Mouse (Mus musculus) frontal cortex, postnatal 25 days (tissue): ENCODE data around the gene Arl3.

Experiments used
- DNase-seq, 2 experiments: peaks; one replicate each; pipeline ENCODE4 v3.0.0; 2022; ENCODE audit warnings: low spot score in 2 of 2

Arl3 gene

DNA sequence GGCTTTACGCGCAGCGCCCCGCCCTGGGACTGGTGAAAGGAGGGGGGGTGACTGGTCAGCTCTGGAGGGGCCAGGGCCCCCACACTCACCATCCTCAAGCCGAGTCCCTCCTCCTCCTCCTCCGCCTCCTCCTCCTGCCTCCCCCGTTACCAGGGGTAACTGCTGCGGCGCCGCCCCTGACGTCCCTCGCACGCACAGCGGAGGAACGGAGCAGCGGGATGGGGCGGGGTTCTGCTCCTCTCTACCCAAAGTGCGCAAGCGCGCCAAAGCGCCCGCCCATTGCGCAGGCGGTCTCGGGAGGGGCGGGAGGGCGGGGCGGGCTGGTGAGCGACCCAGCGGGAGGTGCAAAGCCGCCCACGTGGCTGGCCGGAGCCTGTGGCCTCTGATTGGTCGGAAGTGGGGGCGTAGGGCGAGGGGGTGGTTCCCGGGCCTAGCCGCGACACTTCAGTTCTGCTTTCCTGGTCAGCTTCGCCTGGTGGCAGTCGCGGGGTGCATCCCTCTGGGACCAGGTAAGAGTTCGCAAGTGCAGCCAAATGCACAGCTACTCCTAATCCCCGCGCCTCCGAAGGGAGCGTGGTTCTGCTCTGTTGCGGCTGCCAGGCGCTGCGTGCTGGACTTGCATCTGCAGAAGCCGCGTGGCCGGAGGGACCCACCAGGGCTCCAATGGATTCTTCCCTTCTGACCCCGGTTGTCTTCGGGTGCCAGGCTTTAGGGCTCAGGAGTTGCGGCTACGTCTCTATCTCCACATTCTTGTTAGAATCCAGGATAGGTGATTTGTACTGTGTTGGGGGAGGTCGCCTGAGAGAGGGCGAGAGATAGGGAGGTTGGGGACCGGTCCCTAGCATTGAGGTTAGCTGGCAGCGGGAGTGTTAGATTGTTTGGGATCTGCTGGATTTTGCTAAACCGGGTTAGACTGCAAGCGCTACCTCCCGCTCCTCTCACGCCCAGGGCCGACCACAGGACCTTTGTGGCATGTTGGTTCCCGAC is at the start of gene Arl3, which contains the start of gene Sfxn2:
Arl3 (minus strand) TSS at position 248 of the 987 bp plus-strand sequence.
Sfxn2 (plus strand) TSS at position 415 of the 987 bp plus-strand sequence.
- peak; percentile 85 for DNase-seq

DNA sequence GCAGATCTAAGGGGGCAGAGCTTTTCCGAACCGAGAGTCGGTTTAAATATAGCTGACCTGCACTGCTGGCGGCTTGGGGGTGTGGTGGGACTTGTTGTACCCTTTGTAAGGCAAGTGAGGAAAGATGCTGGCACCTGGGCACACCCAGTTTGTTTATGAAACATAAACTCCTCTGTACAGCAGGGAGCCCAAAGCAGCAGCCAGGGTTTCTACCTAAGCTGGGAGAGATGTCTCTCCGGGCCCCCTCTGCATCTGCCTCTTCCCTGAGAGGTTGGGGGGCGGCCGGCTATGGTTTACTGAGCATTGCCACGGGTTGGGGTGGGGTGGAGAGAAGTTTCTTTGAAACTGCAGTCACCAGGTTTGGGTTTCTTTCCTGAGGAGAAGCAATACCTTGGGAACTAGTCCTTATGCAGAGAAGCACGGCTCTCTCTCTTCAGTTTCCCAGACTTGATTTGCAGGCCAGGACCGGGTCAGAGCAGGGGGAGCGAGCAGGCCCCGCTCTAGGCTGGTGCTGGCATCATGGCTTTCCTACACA is 49.7 kb upstream of the Arl3 start:
- DNase-seq = no peak

DNA sequence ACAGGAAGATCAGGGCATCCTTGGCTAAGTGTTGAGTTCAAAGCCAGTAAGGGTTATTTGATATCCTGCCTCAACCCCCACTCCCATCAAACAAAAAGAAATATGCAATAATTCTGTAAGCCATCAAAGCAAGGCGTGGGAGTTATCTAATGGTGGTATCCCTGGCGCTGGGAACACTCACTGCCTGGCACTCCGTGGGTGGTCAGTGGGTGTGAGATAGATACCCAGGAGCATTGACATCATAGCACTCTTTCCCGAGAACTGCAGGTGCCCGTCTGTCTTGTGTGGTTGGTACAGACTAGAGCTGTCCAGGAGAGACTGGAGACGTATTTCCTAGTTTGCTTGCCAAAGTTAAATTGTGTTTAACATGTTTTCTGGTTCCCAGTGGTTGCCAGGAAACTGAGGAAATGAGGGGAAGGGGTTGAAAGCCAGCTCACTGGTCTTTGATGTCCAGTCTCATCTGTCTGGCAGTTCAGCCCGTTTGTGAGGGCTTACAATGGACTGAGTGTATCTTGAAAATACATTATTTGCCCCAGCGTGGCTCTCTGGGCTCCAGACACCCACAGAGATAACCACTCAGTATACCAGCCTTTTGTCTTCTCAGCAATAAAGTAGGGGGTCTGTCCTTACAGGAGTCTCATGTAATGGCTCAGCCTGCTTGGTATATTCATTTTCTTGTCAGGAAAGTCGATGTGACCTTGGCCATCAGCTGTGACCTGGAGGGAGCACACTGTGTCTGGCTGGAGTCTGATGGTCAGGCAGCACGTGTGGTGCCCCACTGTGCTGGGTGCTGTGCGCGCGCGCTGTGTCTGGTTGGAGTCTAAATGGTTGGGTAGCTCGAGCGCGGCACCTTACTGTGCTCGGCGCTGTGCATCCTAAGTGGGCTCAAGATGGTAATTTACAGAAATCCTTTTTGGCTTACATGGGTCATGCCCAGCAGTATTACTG is 48.5 kb upstream of the Arl3 start:
- no peak for DNase-seq

DNA sequence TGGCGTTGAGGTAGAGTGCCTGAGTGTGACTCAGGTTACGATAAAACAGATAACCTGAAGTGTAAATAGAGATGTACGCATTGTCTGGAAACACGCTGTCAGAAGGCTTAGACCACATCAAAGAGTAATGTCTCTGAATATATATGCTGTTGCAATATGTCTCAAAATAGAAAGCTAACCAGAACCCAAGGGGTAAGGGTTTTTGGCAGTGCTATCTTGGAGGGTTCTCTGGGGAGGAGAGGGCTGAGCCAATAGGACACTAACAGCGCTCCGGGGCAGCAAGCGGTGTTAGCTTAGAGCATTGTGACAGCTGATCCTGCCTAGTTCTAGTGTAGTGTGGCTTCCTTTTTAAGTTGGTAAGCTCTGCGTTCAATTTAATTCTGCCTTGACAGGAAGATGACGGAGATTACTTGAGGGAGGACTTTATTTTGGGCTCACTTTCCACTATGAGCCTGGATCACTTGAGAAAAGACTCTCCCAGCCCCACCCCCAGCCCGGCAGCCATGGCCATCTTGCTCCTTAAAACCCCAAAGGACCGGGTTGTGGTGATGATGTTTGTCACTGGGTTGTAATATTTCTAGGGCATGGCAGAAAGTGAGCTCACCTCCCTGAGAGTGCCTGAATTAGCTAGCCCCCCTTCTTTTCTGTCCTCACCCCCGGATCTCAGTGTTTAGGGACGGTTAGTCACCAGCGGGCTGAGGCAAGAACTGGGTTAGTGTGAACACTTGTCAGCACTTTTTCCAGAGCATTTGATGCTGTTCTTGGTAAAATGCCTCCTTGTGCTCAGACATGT is 47.2 kb upstream of the Arl3 start:
- peak in 1 of 2 experiments; percentile 42 for DNase-seq

DNA sequence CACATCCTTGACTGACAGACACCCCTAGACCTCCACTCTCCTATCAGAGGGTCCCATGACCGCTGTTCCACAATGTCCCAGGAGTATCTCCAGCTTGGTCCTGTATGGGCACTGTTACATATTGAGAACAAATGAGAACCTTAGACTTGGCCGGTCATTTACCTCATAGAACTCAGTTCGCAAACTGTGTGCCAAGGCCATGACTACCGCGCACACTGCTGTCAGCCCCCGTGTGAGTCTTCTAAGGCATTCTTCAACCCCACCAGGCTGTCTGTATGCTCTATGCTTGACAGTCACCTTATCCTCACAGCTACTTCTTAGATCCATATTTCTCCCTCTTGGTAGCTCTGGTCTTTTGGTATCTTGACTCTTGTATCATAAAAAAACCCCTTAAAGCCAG is 46.5 kb upstream of the Arl3 start:
- no peak for DNase-seq

DNA sequence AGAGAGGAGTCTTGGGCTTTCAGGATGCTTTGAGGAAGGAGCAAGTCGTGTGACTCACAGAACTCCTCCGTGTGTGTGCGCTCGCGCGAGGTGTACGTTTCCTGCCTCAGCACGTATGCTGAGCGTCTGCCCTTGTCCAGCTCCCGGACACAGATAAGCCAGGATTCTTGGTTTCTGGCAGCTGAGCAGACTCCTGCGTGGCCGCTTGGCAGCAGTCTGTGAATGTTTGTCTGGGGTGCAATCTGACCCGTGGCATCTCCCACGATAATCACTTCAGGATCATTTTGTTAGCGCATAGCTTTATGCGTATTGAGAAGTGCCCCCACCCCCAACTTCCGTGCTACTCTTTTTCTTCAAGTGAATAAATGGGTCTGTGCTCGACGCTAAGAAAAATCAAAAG is 46.0 kb upstream of the Arl3 start:
- no peak for DNase-seq

DNA sequence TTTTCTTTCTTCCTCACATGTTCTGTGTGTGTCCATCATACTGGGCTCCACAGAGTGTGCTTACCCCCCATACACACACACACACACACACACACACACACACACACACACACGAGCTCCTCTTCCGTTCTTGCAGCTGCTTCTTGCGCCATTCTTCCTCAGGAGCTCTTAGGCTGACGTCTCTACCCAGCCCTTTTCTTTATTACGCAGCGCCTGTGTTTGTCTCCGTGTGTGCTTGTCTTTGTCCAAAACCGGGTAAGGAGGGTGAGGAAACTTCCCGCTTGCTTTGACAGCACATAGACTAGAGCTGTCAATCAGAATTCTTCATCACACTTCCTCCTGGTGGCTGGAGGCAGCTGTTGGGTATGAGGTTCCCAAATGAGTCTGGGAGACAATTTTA is 45.3 kb upstream of the Arl3 start:
- DNase-seq = no peak

DNA sequence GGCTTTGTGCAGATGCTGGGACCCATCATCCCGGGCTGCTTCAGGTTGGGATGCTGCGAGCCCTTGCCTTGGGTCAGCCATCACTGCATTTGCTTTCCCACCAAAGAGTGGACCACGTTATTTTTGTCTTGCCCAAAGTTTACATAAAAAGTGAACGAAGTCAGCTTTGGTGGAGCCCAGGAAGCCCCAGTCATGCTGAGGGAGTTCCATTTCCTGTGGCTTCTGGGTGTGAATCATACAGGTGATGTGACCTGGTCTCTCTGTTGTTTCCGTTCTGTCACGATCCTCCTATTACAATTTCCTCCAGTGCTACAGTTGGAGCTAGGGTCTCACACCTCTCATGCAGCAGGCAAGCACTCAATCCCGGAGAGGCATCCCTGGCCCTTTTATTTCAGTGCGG is 44.4 kb upstream of the Arl3 start:
- DNase-seq = no peak

DNA sequence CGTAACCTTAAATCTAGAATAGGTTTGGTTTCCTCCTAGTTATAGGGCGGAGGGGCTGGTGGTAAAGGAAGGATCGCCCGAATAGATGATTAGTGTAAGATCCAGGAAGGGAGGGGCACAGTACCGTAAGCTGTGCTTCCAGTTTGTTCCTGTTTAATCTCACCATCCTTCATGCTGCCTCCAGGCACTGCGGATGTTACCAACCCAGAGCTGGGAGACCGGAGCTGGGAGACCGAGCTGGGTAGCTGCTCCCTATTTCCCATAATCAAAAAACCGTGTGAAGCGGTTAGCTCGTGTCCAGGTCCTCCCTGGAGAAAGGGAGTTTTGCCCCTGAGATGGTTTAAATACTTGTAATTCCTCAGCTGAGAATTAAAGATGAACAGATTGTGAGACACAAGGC is 43.4 kb upstream of the Arl3 start:
- DNase-seq = no peak

DNA sequence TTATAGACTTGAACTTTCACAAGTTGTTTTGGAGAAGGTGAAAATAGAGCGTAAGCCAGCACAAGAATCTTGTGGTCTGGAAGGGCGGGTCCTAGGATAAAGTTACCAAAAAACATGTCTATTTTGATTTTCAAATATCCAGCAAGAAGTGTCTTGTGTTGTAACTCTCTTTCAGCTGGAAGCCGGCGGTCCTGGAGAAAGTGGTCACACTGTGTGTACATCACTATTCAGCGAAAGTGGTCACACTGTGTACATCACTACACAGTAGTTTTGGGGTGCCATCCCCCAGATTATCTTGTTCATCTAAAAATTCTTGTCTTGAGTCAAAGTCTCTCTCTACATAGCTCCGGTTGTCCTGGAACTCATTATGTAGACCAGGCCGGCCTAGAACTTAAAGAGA is 35.2 kb upstream of the Arl3 start:
- DNase-seq = no peak

DNA sequence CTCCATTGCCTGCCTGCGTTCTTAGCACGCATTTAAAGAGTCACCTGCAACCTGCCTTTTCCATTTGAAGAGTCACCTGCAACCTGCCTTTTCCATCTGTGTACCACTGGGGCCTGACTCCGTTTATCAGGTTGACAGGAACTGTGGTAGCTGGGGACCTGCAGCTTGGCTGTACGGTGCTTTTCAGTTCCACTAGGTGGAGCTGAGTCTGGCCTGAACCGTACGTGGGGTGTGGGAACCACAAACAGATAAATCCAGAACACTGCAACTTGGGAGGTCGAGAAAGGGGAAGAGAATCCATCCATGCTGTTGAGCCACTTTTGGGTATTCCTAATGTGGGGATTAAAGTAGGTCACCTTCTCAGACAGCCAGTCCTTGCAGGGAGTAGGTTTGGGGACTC is 34.4 kb upstream of the Arl3 start:
- no peak for DNase-seq

DNA sequence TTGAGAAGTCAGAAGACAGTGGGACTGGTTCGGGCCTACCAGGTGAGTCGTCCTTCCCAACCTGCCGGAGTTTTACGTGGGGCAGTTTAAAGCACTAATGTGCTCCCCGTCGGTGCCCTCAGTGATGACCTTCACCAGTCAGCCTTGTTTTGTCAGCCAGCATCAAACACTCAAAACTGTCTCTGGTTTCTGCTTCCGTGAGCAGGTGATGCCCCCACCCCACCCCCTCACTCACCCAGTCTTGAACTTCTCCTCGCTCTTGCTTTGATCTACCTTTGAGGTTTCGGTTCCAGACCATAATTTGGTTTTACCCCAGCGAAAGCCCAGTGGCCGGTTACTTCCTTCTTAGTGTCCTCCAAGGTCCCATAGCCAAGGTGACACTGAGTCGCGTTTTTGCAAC is 33.7 kb upstream of the Arl3 start:
- no peak for DNase-seq

DNA sequence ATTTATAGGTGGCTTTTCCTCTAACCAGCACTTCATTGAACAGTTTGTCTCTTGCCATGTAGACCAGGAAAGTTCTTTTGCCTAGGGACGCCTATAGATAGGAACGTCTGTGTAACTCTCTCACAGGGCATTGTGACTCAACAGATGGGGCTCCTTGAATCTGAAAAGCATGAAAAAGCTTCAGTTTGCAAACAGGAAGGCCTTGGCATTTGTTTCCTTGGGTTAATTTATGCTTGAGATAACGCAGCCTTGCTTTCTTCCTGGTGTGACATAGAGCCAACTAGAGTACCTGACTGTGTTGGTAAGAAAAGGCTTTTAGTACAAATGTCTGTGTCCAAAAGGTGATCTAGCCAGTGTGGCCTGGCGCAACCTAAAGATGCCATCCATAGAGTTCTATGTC is 29.4 kb upstream of the Arl3 start:
- DNase-seq = no peak

DNA sequence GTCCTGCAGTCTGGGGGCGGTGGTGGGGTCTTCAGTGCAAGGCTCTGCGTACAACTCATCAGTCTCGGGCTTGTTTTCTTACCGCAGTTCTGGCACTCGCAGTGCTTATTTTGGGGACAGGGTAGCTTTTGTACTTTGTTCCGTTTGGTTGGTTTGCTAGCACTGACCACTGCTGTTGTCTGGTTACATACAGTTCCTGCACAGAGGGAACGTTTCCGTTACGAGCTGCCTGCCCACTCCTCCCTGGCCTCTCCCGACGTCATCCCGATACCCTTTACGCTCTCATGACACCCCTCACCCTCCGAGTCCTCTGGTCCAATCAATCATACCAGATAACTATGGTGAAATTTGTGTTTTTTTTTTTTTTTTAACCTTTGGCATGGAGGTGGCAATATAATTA is 28.5 kb upstream of the Arl3 start:
- no peak for DNase-seq

DNA sequence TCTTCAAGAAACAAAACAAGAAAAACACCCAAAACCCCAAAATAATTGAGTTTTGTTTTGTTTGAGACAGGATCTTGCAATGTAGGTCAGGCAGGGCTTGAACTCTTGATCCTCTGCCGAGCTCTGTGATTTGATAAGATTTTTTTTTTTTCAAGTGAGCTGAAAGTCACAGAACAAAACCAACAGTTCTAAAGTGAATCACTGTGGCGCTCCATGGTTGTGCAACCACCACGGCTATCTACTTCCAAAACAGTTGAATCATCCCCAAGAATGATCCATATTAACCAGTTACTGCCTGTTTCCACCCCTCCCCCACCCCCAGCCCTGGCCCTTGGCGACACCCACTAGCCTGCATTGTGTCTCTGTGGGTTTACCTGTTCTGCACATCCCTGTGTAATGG is 27.4 kb upstream of the Arl3 start:
- DNase-seq = no peak

DNA sequence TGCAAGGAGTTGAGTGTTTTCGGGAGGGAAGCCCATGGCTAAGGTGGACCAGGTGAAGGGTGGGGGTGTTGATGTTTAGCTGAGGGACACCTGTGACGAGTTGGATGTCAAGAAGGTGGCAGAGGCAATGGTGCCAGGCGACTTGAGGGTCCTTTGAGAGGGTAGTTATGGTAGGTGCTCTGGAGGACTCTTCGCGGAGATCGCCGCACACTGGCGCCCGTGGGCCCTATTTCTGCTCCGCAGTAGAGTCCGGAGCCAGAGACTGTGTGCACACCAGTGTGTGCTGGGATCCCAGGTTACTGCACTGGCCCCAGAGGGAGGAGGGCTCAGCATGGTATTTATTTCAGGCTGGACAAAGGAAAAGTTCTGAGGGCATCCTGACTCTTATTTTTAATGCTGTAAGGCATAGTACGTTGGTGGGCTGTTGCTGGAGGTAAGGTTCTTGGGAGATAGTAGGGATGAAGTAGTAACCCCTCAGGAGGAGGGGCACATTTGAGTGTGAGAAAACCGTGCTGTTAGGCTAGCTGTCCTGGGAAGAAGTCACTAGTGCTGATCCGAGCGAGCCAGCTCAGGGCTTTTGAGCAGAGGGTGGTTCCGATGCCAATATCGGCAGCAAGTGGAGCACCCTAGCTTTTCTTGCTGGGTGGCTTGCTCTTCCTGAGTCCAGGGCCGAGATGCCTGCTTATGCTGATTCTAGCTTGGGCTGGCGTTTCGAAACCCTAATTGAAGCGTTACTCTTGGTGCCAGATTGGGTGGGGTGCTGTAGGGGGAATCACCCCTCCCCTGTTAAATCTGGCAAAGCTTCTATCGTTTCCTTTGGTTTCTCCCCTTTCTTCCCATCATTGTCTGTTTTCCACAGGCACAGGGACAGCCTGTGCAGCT is 26.6 kb upstream of the Arl3 start:
- no peak for DNase-seq

DNA sequence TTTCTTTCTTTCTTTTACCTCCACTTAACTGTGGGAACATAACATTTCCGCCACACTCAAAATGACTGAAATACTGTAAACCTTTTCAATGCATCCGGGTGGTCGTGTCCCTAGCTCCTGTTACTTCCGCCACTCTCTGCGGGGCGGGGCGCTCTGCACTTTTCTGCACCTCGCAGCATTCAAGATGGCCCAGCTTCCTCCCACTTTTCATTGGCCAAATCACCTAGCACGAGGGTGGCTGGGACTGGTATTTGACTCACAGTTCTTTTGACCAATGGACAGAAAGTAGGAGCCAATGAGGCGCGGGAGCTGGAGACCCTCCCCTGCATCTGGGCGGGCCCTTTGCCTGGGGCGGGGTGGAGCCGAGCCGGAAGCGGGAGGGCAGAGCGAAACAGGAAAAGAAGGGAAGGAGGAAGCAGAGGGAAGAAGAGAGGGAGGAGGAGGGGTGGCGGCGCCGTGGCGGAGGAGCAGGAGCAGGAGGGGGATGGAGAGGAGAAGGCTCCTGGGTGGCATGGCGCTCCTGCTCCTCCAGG is 25.8 kb upstream of the Arl3 start, which contains the start of gene Wbp1l:
Wbp1l (plus strand) TSS at position 365 of the 533 bp plus-strand sequence.
- DNase-seq = peak; percentile 88 to 91

DNA sequence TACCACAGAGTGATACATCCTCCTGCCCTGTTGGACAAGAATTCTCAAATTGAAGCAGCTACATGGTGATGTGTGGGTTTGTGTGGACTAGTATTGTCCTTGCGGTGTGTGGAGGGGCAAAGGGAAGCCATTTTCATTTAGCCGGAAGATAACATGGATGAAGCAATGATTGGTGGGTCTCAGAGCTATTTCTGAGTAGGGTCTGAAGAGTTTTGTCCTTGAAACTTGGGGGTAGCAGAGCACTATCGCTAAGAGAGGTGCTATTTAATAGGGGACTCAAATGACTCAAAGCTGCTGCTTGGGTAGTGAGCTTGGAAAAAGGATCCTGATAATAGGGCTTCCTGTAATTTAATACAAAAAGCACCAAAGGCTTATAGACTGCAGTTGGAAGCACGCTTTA is 25.2 kb upstream of the Arl3 start:
- no peak for DNase-seq

DNA sequence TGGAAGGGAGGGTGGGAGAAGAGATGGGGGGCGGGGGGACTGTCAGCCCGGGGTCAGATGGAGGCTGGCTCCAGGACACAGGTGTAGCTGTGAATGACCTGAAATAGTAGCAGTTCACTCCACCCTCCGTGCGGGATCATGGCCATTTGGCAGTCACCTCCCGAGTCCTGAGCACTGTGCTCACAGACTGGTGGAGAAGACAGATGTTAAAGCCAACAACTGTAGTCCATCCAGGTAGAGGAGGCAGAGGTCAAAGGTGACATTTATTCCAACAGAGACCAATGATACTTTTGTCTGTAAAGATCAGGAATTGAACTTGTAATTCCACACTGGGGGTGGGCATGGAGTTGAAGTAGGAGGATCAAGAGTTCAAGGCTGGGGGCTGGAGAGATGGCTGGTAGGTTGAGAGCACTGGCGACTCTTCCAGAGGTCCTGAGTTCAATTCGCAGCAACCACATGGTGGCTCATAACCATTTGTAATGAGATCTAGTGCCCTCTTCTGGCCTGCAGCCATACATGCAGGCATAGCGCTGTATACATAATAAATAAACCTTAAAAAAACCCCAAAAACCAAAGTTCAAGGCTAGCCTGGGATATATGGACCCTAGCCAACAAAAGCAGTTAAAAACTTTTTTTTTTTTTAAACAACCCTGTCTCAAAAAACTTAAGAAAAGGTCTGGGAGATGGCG is 19.9 kb upstream of the Arl3 start:
- no peak for DNase-seq
